Mouse (Mus musculus) CH12.LX (cell line): ENCODE results near the gene Tmem151b. TPM values are rescaled to one million over a fixed set of nuclear protein-coding genes. Genes with fewer than 3 reads are reported as not detected.

Source experiments
- DNase-seq: peaks from one replicate; pipeline ENCODE4 v3.0.0-alpha.2; 2013; ENCODE audit errors: extremely low read depth
- H3K27ac ChIP-seq: 2 replicates; pipeline ENCODE4 v1.5.1; 2012; ENCODE audit warnings: low read depth, mild to moderate bottlenecking, control low read depth, moderate library complexity; ENCODE audit not compliant: insufficient read depth
- H3K27me3 ChIP-seq: replicated peaks from 2 replicates; pipeline ENCODE3; 2012; ENCODE audit warnings: inconsistent platforms
- H3K36me3 ChIP-seq, 2 experiments: replicated peaks in 1 of 2; 2 replicates each; pipeline versions ENCODE3 to v1.6.1; 2012; ENCODE audit warnings: inconsistent platforms in 1 of 2, low read length in 1 of 2, mild to moderate bottlenecking in 1 of 2, mixed read lengths in 1 of 2, moderate library complexity in 1 of 2; ENCODE audit not compliant: control insufficient read depth in 1 of 2, insufficient read depth in 1 of 2
- H3K4me1 ChIP-seq, 2 experiments: 2 replicates each; pipeline ENCODE4 v1.6.1; 2012; ENCODE audit warnings: inconsistent platforms in 1 of 2, moderate library complexity in 1 of 2; ENCODE audit not compliant: insufficient read depth in 2 of 2, control insufficient read depth in 1 of 2
- H3K4me2 ChIP-seq: 2 replicates; pipeline ENCODE4 v1.6.1; 2012; ENCODE audit warnings: low read depth, mild to moderate bottlenecking, control low read depth; ENCODE audit not compliant: poor library complexity, insufficient read depth, severe bottlenecking
- H3K4me3 ChIP-seq, 3 experiments: fragments of 150-350 bp in 1 of 3; sonication (generic) in 1 of 3; replicated peaks in 1 of 3; 2 replicates each; pipeline versions ENCODE3 to v1.5.1; 2011 to 2012; ENCODE audit warnings: low read depth in 2 of 3, low read length in 2 of 3, mild to moderate bottlenecking in 2 of 3, moderate library complexity in 2 of 3, control low read depth in 1 of 3, improper control_type of control experiment in 1 of 3, inconsistent platforms in 1 of 3, mixed read lengths in 1 of 3; ENCODE audit not compliant: poor library complexity in 1 of 3
- H3K79me2 ChIP-seq: replicated peaks from 2 replicates; pipeline ENCODE4 v1.6.1; 2012; ENCODE audit warnings: mild to moderate bottlenecking, moderate library complexity; ENCODE audit not compliant: control insufficient read depth, poor library complexity, insufficient read depth, severe bottlenecking; ENCODE audit errors: extremely low read depth
- H3K9ac ChIP-seq: 2 replicates; pipeline ENCODE4 v1.6.1; 2012; ENCODE audit warnings: low read depth, mild to moderate bottlenecking, control low read depth, moderate library complexity; ENCODE audit not compliant: insufficient read depth
- H3K9me3 ChIP-seq: replicated peaks from 2 replicates; pipeline ENCODE3; 2012; ENCODE audit warnings: low read length, inconsistent platforms, mixed read lengths
- BHLHE40 ChIP-seq: IDR thresholded peaks from 2 replicates; pipeline ENCODE4 v1.6.1; 2011; ENCODE audit warnings: mild to moderate bottlenecking, low read depth, low read length, improper control_type of control experiment
- CHD1 ChIP-seq: IDR thresholded peaks from 2 replicates; pipeline ENCODE4 v1.6.1; 2012; ENCODE audit warnings: low read depth, low read length, improper control_type of control experiment, inconsistent platforms
- CHD2 ChIP-seq: IDR thresholded peaks from 2 replicates; pipeline ENCODE4 v1.6.1; 2011; ENCODE audit warnings: low read length, improper control_type of control experiment
- GABPA ChIP-seq: IDR thresholded peaks from 2 replicates; pipeline ENCODE4 v1.6.1; 2012; ENCODE audit warnings: low read depth, low read length, improper control_type of control experiment, inconsistent platforms; ENCODE audit not compliant: insufficient replicate concordance
- HCFC1 ChIP-seq: IDR thresholded peaks from 2 replicates; pipeline ENCODE4 v1.6.1; 2012; ENCODE audit warnings: low read depth, mild to moderate bottlenecking, inconsistent platforms, low read length, improper control_type of control experiment
- IRF4 ChIP-seq: IDR thresholded peaks from 2 replicates; pipeline ENCODE4 v1.6.1; 2014; ENCODE audit warnings: low read depth, mild to moderate bottlenecking, inconsistent platforms, low read length, improper control_type of control experiment
- JUN ChIP-seq: IDR thresholded peaks from 2 replicates; pipeline ENCODE4 v1.6.1; 2011; ENCODE audit warnings: low read depth, mild to moderate bottlenecking, low read length, improper control_type of control experiment, moderate library complexity; ENCODE audit not compliant: insufficient read depth
- MEF2A ChIP-seq: IDR thresholded peaks from 2 replicates; pipeline ENCODE4 v1.6.1; 2014; ENCODE audit warnings: low read depth, mild to moderate bottlenecking, inconsistent platforms, low read length, improper control_type of control experiment, borderline replicate concordance
- POLR2A ChIP-seq: IDR thresholded peaks from 2 replicates; pipeline ENCODE4 v1.6.1; 2011; ENCODE audit warnings: low read depth, mild to moderate bottlenecking, improper control_type of control experiment, low read length
- POLR2AphosphoS2 ChIP-seq: IDR thresholded peaks from 2 replicates; pipeline ENCODE4 v1.6.1; 2011; ENCODE audit warnings: low read depth, low read length, improper control_type of control experiment
- SIN3A ChIP-seq: IDR thresholded peaks from 2 replicates; pipeline ENCODE4 v1.6.1; 2012; ENCODE audit warnings: low read length, improper control_type of control experiment, inconsistent platforms
- SMC3 ChIP-seq: IDR thresholded peaks from 2 replicates; pipeline ENCODE4 v1.6.1; 2011; ENCODE audit warnings: low read depth, low read length, improper control_type of control experiment
- UBTF ChIP-seq: IDR thresholded peaks from 2 replicates; pipeline ENCODE4 v1.6.1; 2012; ENCODE audit warnings: low read depth, mild to moderate bottlenecking, inconsistent platforms, low read length, improper control_type of control experiment, moderate library complexity
- USF1 ChIP-seq: IDR thresholded peaks from 2 replicates; pipeline ENCODE4 v1.6.1; 2014; ENCODE audit warnings: low read depth, mild to moderate bottlenecking, inconsistent platforms, low read length, improper control_type of control experiment
- ZNF384 ChIP-seq: IDR thresholded peaks from 2 replicates; pipeline ENCODE4 v1.6.1; 2012; ENCODE audit warnings: low read depth, low read length, improper control_type of control experiment, inconsistent platforms
- dilution Hi-C: fragments of 300-500 bp; cut with MboI; formaldehyde crosslinking; loops from 2 replicates; pipeline ENCODE4 v1.14.3; 2020; ENCODE audit warnings: low sequenced_read_pairs; ENCODE audit not compliant: extremely low pct_unique_long_range_greater_than_20kb, extremely low pct_ligation_motif_present
- in situ Hi-C: fragments of 300-500 bp; cut with MboI; formaldehyde crosslinking; loops from 3 replicates; pipeline ENCODE4 v1.14.3; 2019; ENCODE audit warnings: low sequenced_read_pairs, low pct_ligation_motif_present, low pct_unique_long_range_greater_than_20kb, mixed read lengths
- polyA plus RNA-seq: library from polyadenylated mRNA; unstranded; fragments of >175 nt; gene quantifications from 2 replicates; pipeline ENCODE4 v1.2.1, GENCODE M21; 2012; ENCODE audit warnings: low read depth; ENCODE audit not compliant: insufficient read length
- total RNA-seq, 2 experiments: library from RNA; depleted of rRNA; stranded (reverse); fragments of 300-350 nt in 1 of 2; fragments of >200 nt in 1 of 2; gene quantifications; 2 replicates each; pipeline ENCODE4 v1.2.3; 2012 to 2014

Tmem151b gene
- total and polyA plus RNA-seq, 3 experiments, result 0.12 to 0.53 (median 0.42) TPM

DNA sequence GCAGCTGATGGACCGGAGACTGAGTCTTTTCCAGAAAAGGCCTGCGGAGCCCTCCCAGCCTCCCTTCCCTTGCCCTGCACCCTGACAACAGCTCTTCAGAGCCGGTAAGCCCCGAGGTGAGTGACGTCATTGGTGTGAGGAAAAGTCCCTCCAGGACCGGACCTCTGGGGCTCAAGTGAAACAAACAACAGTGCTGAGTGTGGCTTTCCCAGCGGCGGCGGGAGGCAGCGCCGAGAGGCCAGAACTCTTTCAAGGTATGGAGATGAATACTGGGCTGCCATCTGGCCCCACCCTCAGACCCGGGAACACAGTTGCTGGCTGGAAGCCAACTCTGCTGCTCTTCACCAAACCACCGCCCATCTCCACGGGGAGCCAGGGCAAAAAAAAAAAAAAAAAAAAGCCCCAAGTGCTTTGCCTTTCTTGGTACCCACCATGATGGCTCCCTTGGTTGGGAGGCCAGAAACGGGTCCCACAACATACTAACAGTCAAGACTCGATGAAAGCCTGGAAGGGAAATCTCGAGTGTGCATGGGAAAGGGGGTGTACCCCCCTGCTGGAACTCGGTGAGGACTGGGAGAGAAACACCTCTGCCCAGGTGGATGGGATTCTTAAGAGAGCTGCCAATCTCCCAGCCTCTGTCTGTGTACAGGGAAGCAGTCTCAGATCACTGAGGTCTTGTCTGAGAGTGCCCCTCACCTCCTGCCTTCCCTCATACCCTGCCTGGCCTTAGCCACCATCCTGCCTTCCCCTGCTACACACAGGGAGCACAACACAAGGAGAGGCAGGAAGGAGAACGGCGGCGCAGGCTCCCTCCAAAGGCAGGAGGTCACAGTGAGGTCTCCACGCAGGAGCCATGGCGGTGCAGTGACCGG, 5.2 kb downstream of the Tmem151b start:
- DNase-seq, result no peak
- H3K27ac ChIP-seq, result no peak overlapping the region
- peak overlapping the region; percentile 44; the same call in 1 of the 2 replicates for H3K4me2 ChIP-seq
- dilution Hi-C loops (no loop called here), in situ Hi-C loops (no loop called here)
- H3K36me3 ChIP-seq, result no peaks in the 10 kb centered on the region
- H3K79me2 ChIP-seq, result no peaks in the 10 kb centered on the region
- TF ChIP-seq MEF2A, result no peak
- 0 out of 2 replicates have a peak, but pooled peaks have one; percentile 6 for TF ChIP-seq JUN
- TF ChIP-seq CHD2, result no peak
- TF ChIP-seq IRF4, result peak; percentile 51; the same call in 1 of the 2 replicates
- peak; percentile 84 for TF ChIP-seq ZNF384
- H3K9ac ChIP-seq, result peak overlapping the region; percentile 2; the same call in 1 of the 2 replicates
- peaks cover 16% of the 10 kb centered on the region in 2 experiments for H3K4me1 ChIP-seq
- peaks cover 2% of the 10 kb centered on the region for H3K9me3 ChIP-seq
- H3K4me3 ChIP-seq, result peak overlapping the region in 1 of 3 experiments; percentile 26
- H3K27me3 ChIP-seq, result peaks cover 47% of the 10 kb centered on the region

DNA sequence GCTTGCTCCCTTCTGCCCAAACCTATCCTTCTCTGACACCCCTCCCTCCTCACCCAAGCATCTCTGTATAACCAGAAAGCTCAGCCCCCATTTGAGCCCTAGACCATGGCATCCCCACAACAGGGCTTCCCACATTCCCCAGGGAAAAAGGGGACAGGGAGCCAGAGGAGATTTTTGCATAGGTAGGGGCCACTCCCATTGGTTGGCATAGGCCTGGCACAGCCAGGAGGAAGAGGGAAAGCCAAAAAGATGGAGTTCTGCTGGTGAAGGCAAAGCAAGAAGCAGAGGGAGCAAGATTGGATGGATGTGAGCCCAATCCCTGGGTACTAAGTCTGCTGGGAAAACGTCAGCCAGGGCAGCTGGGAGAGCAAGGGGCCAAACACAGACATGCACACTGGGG, 6.4 kb downstream of the Tmem151b start:
- H3K79me2 ChIP-seq, result no peaks in the 10 kb centered on the region
- TF ChIP-seq CHD2 (no peak), POLR2A (no peak), POLR2AphosphoS2 (no peak), BHLHE40 (no peak), SIN3A (no peak), SMC3 (no peak), CHD1 (no peak), HCFC1 (no peak), UBTF (no peak), USF1 (no peak), GABPA (no peak)
- peaks cover 2% of the 10 kb centered on the region for H3K9me3 ChIP-seq
- in situ Hi-C loops (no loop called here), dilution Hi-C loops (no loop called here)
- peaks cover 58% of the 10 kb centered on the region for H3K27me3 ChIP-seq
- H3K4me1 ChIP-seq, result peaks cover 16% of the 10 kb centered on the region in 2 experiments
- H3K27ac ChIP-seq, result no peak overlapping the region
- H3K9ac ChIP-seq, result no peak overlapping the region
- DNase-seq, result no peak
- no peak overlapping the region for H3K4me2 ChIP-seq
- no peak overlapping the region for H3K4me3 ChIP-seq
- H3K36me3 ChIP-seq, result no peaks in the 10 kb centered on the region
